Mouse (Mus musculus): ENCODE results near the gene Tpra1.

GRCm38 (mm10) chr6:88899628-88900027 is 2.4 kb upstream of the Tpra1 start:
- no peak for TF ChIP-seq CTCF (IDR thresholded peaks at IDR 0.05; ENCODE audit: extremely low read depth, insufficient read depth, insufficient read length, insufficient replicate concordance)
- TF ChIP-seq POLR2A (IDR thresholded peaks at IDR 0.05; ENCODE audit: low read depth, low read length): no peak

Data from spleen, adult 2 months (tissue).